Mouse (Mus musculus): ENCODE measurements at regions not wholly inside any gene's neighbourhood (a gene's known extent, or its start where the extent isn't known, plus 50 kb on each side); places are given as distances from the start of the nearest gene placed in this dataset.
"Not testable (repeated sequence)": the region's sequence is repeated elsewhere in the genome, so short reads cannot be mapped to it uniquely, and the experiment has no call there.

GRCm38 (mm10) chr12:113333399-113333798, 147.7 kb downstream of the Tmem121 start:
- DNase-seq (ENCODE audit: low spot score), result no peak

- DNase-seq (ENCODE audit: low spot score), result not testable (repeated sequence)
Observed at GRCm38 (mm10) chr12:113333853-113334252, 148.1 kb downstream of the Tmem121 start.

- DNase-seq (ENCODE audit: low spot score), result no peak
Observed at GRCm38 (mm10) chr12:113337271-113337670, 151.5 kb downstream of the Tmem121 start.

- DNase-seq (ENCODE audit: low spot score), result no peak
Observed at GRCm38 (mm10) chr12:113338891-113339290, 150.4 kb upstream of the Adam6b start.

DNA sequence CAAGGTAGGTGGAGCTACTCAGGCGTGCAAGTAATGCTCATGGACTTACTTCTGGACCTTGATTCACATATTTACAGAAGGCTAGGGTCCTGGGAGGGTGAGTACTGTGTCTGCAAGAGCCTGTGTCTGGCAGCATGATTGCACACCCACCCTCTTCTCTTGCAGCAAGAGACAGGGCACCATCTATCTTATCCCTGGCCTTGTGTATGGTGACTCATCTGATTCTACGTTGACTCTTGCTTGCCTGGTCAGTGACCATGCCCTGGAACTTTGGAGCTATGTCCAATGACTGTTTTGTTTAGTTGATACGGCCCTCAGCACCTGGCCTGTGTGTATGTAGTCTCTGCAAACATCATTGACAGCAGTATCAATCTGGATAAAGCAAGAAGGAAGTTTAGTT, 148.3 kb upstream of the Adam6b start:
- DNase-seq (ENCODE audit: low spot score), result no peak

DNA sequence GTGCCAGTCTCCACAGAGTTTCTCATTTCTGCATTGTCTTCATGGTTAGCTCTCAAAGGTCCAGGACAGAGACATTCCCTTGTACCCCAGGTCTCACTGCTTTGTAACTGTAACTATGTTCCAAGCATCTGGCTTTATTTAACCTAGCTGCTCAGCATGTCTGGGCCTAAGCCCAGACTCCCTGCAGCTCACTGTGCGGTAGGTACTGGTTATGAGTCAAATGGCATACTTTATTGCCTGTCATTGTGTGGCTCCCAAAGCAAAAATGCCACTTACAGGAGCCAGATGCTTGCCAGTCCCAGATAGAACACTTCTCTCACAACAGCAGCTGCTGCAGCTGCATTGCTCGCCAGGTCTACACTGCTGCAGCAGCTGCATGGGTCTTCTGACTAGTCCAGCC, 134.2 kb upstream of the Adam6b start:
- peak; percentile 2 for DNase-seq (ENCODE audit: low spot score)

GRCm38 (mm10) chr12:113358077-113358476, 131.2 kb upstream of the Adam6b start:
- DNase-seq (ENCODE audit: low spot score), result no peak

DNA sequence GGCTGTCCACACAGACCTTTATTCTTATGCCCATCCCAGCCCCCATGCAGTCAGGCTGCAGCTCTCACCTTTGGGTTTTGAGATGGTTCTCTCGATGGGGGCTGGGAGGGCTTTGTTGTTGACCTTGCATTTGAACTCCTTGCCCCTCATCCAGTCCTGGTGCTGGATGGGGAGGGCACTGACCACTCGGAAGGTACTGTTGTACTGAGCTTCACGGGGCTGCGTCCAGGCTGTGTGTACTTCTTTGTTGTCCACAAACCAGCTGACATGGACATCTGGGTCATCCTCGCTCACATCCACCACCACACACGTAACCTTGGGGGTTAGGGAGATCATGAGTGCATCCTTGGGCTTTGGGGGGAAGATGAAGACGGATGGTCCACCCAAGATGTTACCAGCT, 129.3 kb upstream of the Adam6b start:
- no peak for DNase-seq (ENCODE audit: low spot score)

- no peak for DNase-seq (ENCODE audit: low spot score)
Observed at GRCm38 (mm10) chr12:113362409-113363038, 126.8 kb upstream of the Adam6b start.

DNA sequence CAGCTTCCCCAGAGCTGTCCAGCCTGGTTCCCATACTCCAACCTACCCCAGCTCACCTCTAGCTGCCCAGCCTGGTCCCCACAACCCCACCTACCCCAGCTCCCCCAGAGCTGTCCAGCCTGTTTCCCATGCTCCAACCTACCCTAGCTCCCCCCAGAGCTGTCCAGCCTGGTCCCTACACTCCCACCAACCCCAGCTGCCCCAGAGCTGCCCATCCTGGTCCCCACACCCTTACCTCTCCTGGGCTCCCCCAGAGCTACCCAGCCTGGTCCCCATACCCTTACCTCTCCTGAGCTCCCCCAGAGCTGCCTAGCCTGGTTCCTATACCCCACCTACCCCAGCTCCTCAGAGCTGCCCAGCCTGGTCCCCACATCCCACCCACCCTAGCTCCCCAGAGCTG, 125.3 kb upstream of the Adam6b start:
- DNase-seq (ENCODE audit: low spot score), result no peak

- DNase-seq (ENCODE audit: low spot score), result no peak
Observed at GRCm38 (mm10) chr12:113364437-113364836, 124.9 kb upstream of the Adam6b start.

- no peak for DNase-seq (ENCODE audit: low spot score)
Observed at GRCm38 (mm10) chr12:113365783-113366182, 123.5 kb upstream of the Adam6b start.

DNA sequence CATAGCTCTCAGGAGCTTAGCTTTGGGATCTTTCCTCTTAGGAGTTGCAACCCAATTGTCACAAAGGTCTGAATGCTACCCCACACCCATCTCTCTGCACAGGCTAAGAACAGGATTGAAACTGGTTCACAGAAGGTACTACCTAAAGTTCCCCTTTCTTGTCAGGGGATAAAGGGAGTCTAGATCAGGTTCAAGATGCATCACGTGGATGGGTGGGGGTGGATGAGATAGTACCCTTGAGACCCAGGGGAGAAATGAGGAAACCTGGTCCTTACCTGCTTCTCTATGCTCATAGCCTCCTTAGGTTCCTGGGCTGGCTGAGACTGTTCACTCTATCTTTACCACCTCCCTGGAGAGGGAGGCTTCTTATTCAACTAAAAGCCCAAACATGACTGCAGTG, 122.9 kb upstream of the Adam6b start:
- DNase-seq (ENCODE audit: low spot score), result no peak

- DNase-seq (ENCODE audit: low spot score), result no peak
Observed at GRCm38 (mm10) chr12:113401578-113402113, 87.7 kb upstream of the Adam6b start.

GRCm38 (mm10) chr12:113402823-113403222, 86.5 kb upstream of the Adam6b start:
- DNase-seq (ENCODE audit: low spot score), result no peak

DNA sequence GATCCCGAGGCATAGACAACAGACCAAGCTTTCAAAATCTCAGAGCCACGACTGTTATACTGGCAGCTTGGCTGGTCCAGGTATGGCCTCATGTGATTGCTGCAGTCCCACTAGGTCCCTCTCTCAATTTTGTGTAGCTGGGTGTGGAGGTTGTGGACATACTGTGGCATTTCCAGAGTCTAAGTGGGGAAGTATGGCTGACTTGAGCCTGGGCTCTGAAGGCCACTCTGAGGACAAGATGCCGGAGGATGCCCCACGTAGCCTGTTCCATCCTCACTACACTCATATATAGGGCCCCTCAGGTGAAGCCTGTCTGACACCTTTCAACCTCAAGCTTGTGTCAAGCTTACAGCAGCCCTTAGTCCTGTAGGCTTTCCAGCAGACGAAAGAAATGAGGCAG, 78.2 kb upstream of the Adam6b start:
- no peak for DNase-seq (ENCODE audit: low spot score)

- DNase-seq (ENCODE audit: low spot score), result no peak
Observed at GRCm38 (mm10) chr12:113413996-113414395, 75.3 kb upstream of the Adam6b start.

- DNase-seq (ENCODE audit: low spot score), result no peak
Observed at GRCm38 (mm10) chr12:113417521-113417920, 71.8 kb upstream of the Adam6b start.

DNA sequence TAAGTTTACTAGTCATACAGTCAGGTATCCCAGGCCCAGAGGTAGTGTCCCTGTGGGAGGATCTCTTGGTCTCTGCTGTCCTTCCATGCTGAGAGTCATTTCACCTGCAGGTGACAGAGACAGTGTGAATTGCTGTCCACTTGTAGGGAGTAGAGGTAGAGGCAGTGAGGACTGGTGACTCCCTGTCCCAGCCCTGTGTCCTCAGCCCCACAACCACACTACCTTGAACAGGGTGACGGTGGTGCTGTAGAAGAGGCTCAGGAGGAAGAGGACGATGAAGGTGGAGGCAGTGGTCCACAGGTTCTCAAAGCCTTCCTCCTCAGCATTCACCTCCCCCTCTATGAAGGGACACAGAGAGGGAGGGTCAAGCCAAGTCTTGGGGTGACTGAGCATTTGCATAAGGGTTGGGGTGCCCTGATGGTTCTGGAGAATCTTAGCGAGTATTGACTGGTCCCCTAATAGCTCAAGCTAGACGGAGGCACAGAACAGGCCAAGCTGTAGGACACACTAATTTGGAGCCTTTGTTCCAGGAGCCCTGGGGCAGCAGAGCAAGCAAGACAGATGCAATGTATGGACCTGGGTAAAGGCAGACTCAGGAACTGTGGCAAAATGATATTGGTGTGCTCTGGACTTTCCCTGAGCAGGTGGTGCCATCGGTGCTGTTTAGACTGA, 70.4 kb upstream of the Adam6b start:
- DNase-seq (ENCODE audit: low spot score), result no peak

GRCm38 (mm10) chr12:113420721-113421305, 68.5 kb upstream of the Adam6b start:
- DNase-seq (ENCODE audit: low spot score), result no peak

- no peak for DNase-seq (ENCODE audit: low spot score)
Observed at GRCm38 (mm10) chr12:113421716-113422595, 67.4 kb upstream of the Adam6b start.

- no peak for DNase-seq (ENCODE audit: low spot score)
Observed at GRCm38 (mm10) chr12:113422736-113423254, 66.5 kb upstream of the Adam6b start.
